Mouse (Mus musculus): ENCODE data around the gene Phospho1.

GRCm38 (mm10) chr11:95780480-95780879, 43.8 kb upstream of the Phospho1 start:
- TF ChIP-seq CTCF (conservative IDR thresholded peaks at IDR 0.05; ENCODE audit: low read length), result no peak
- no peak for TF ChIP-seq POU5F1 (IDR thresholded peaks at IDR 0.05; ENCODE audit: borderline replicate concordance, low read length)

Measured in E14TG2a.4 (cell line).